Mouse (Mus musculus) E14TG2a.4 (cell line): ENCODE data around the gene Coa4.

Experiments used
- CTCF ChIP-seq: conservative IDR thresholded peaks from 2 replicates; pipeline ENCODE4 v1.5.1; 2014; ENCODE audit warnings: low read length
- POU5F1 ChIP-seq: IDR thresholded peaks from 2 replicates; pipeline ENCODE4 v1.6.1; 2014; ENCODE audit warnings: low read length, borderline replicate concordance

DNA sequence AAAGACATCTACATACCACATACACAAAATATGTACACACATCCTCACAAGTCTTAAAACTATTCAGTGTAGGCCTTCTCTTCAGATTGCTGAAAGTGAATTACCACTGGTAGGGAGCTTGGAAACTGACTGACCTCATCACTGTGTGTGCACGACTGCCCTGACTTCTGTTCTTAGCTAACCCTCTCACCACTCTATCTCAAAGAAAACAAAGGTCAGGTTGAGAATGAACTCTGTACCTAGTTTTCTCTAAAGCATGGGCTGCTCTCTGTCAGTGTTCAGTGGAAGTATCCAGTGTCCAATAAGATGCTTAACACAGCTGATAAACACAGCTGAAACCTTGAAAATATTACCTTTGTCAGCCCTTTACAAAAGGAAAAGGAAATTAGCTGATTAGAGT is 7.6 kb downstream of the Coa4 start:
- TF ChIP-seq CTCF, result no peak
- no peak for TF ChIP-seq POU5F1
